Mouse (Mus musculus): ENCODE results near the gene Itm2b.

- TF ChIP-seq POLR2A (IDR thresholded peaks at IDR 0.05; ENCODE audit: borderline replicate concordance, insufficient read depth, low read length) (no peak), CTCF (IDR thresholded peaks at IDR 0.05; ENCODE audit: borderline replicate concordance, insufficient read depth, low read depth, low read length) (no peak)
Observed at GRCm38 (mm10) chr14:73415376-73416035, 30.4 kb upstream of the Itm2b start.
